Comparison of ENCODE assay signal across 18 mouse cellular contexts in genomic region chr19:23614268-23614667, GRCm38 (mm10). TPM values are rescaled to one million over a fixed set of nuclear protein-coding genes. Genes with fewer than 3 reads are reported as not detected.
DNase-seq lines count a peak whose midpoint lies in the region; ATAC-seq and TF ChIP-seq lines count a peak whose summit lies in the region.
"Had no signal": no experiment of that assay in that cellular context is flagged by ENCODE, and none has a peak within 500 bp of the region (broad histone marks: within the 10 kb centered on the region; RNA-seq: fewer than 3 reads in every experiment).

No protein-coding gene starts in this region.

- intact Hi-C loops in gastrocnemius, adult 2 months (cut with DNase I): no loop called here
- intact Hi-C loops in heart, postnatal 25 days (cut with DNase I): no loop called here

- 87% methylated on average over 7 of the region's 7 CpGs for WGBS in kidney, embryonic 15.5 days

- H3K9ac ChIP-seq in kidney, embryonic 15.5 days: no peak overlapping the region
- H3K9ac ChIP-seq: hindbrain, embryonic 15.5 days; liver, embryonic 15.5 days had no signal

- H3K9me3 ChIP-seq in kidney, embryonic 15.5 days (replicated peaks): no peaks in the 10 kb centered on the region
- H3K9me3 ChIP-seq: hindbrain, embryonic 15.5 days; liver, embryonic 15.5 days had no signal

- H3K4me3 ChIP-seq in gastrocnemius, adult 2 months: no peak overlapping the region
- H3K4me3 ChIP-seq in kidney, embryonic 15.5 days (replicated peaks): no peak overlapping the region
- H3K4me3 ChIP-seq: hindbrain, embryonic 15.5 days; layer of hippocampus, adult 2 months; liver, embryonic 15.5 days; myocyte had no signal

- H3K4me2 ChIP-seq in kidney, embryonic 15.5 days: no peak overlapping the region
- H3K4me2 ChIP-seq: hindbrain, embryonic 15.5 days; liver, embryonic 15.5 days; midbrain, embryonic 11.5 days had no signal

- TF ChIP-seq CTCF in gastrocnemius, adult 2 months (IDR thresholded peaks at IDR 0.05): peak; percentile 9; the same call in 1 of the 2 replicates

- DNase-seq in gastrocnemius, adult 2 months: no peak
- no peak for DNase-seq in gastrocnemius, adult 18-20 months (ENCODE audit: low spot score)
- peak; percentile 5 to 11 for DNase-seq in kidney, postnatal 4 days
- peak; percentile 18 for DNase-seq in heart, postnatal 25 days (ENCODE audit: low spot score)
- DNase-seq in skeletal muscle tissue, adult 2 months (ENCODE audit: low read depth, low spot score): peak; percentile 34
- no peak for DNase-seq in embryo, embryonic 11 days
- no peak for DNase-seq in thymus, postnatal 25 days
- DNase-seq: adrenal gland, postnatal 25 days; gastrocnemius, postnatal 25 days; left cerebral cortex, postnatal 4 days; spleen, adult 18-20 months had no signal

- no peak overlapping the region for H3K27ac ChIP-seq in gastrocnemius, adult 2 months
- H3K27ac ChIP-seq in kidney, embryonic 15.5 days: no peak overlapping the region
- H3K27ac ChIP-seq: hindbrain, embryonic 15.5 days; layer of hippocampus, adult 2 months; liver, embryonic 15.5 days had no signal

- ATAC-seq in kidney, embryonic 15.5 days (replicated peaks; ENCODE audit: low FRiP score): no peak
- ATAC-seq: forebrain, embryonic 14.5 days had no signal

- H3K27me3 ChIP-seq in kidney, embryonic 15.5 days: no peaks in the 10 kb centered on the region
- H3K27me3 ChIP-seq: hindbrain, embryonic 15.5 days; liver, embryonic 15.5 days had no signal

- no peaks in the 10 kb centered on the region for H3K36me3 ChIP-seq in kidney, embryonic 15.5 days
- H3K36me3 ChIP-seq: hindbrain, embryonic 15.5 days; liver, embryonic 15.5 days had no signal

- H3K4me1 ChIP-seq in kidney, embryonic 15.5 days: no peaks in the 10 kb centered on the region
- H3K4me1 ChIP-seq: hindbrain, embryonic 15.5 days; liver, embryonic 15.5 days had no signal

RNA-seq across cellular contexts. Expression of gene 1700028P14Rik, which starts 38.3 kb away (rescaled TPM):
- not detected for total RNA-seq in gastrocnemius, adult 2 months (2021)
- total RNA-seq in gastrocnemius, adult 18-20 months (2021): not detected
- 0.32 and 0.36 TPM in 2 replicates for polyA plus RNA-seq in kidney, embryonic 15.5 days (2015; fragmentation: Nextera tagmentation; extraction: Ambion mirVana)
- total RNA-seq in heart, postnatal 25 days (2021): not detected
- total RNA-seq: gastrocnemius, postnatal 25 days had no signal
- polyA plus RNA-seq: liver, embryonic 15.5 days; midbrain, embryonic 11.5 days; myocyte had no signal

Comparison
In these comparisons a context has a peak if more than half of its experiments do, and no peak if none do; other contexts are left out.
1. DNase-seq: peak in kidney, postnatal 4 days (2 of 2), heart, postnatal 25 days (single experiment) and skeletal muscle tissue, adult 2 months (single experiment); none in gastrocnemius, adult 2 months (single experiment), gastrocnemius, adult 18-20 months (single experiment), embryo, embryonic 11 days (single experiment) and thymus, postnatal 25 days (single experiment).